Mouse (Mus musculus): Measurements from ENCODE around the gene Col9a2.
"Not testable (repeated sequence)": the region's sequence is repeated elsewhere in the genome, so short reads cannot be mapped to it uniquely, and the experiment has no call there.

Gene Col9a2

DNA sequence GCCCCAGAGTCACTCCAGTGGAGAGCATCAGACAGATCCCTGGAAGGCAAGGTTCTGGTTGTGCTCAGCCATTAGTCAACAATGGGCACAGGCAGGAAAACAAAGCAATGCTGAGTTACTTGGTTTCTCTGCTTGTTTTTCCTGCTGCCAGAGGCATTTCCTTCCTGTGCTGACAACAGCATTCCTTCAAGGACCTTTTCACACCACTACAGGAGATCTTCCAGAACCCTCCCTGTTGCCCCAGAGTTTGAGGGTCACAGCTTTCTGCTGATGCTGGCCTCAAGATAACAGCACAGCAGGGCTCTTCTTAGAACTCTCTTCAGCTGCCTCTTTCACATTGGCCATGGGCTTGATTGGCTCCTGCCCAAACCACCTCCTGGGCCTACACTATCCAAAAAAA, 17.3 kb upstream of the Col9a2 start:
- DNase-seq: peak; percentile 61 to 80

DNA sequence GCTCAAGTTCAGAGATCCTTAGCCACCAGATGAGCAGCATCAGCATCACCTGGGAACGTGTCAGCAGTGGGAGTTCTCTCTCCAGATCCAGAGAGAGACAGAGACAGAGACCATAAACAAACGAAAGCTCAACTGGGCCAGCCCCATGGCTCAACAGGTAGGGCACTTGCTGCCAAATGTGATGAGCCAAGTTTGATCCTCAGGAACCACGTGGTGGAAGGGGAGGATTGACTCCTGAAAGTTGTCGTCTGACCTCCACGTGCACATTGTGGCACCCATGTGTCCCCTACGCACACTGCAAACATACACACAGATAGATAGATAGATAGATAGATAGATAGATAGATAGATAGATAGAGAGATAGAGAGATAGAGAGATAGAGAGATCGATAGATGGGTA, 15.7 kb upstream of the Col9a2 start:
- no peak for DNase-seq

- DNase-seq: peak; percentile 57 to 72
Observed at GRCm38 (mm10) chr4:121023941-121024340, 15.2 kb upstream of the Col9a2 start.

- DNase-seq: no peak
Observed at GRCm38 (mm10) chr4:121025681-121026080, 13.5 kb upstream of the Col9a2 start.

DNA sequence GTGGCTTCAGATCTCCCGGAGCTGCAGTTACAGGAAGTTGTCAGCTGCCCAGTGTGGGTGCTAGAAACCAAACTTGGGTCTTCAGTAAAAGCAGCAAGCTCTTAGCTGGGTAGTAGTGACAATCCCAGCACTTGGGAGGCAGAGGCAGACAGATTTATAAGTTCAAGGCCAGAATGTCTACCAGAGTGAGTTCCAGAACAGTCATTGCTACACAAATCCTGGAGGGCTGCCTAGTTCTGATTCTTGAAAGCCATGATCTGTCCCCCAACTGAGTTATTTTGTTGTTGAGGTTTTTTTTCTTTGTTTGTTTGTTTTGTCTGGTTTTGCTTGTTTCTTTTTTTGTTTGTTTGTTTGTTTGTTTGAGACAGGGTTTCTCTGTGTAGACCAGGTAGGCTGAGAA, 11.0 kb upstream of the Col9a2 start:
- no peak for DNase-seq

- DNase-seq: peak; percentile 65 to 71
Observed at GRCm38 (mm10) chr4:121028659-121029392, 10.4 kb upstream of the Col9a2 start.

DNA sequence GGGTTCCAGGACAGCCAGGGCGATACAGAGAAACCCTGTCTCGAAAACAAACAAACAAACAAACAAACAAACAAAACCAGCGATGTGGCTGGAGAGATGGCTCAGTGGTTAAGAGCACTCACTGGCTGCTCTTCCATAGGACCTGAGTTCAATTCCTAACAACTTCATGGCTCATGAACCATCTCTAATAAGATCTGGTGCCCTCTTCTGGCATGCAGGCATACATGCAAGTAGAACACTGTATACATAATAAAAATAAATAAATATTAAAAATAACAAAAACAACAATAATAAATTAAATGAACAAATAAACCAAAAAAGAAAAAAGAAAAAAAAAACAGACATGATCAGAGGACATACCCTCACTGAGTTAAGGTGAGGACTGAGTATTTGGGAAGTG, 9.6 kb upstream of the Col9a2 start:
- DNase-seq: no peak

DNA sequence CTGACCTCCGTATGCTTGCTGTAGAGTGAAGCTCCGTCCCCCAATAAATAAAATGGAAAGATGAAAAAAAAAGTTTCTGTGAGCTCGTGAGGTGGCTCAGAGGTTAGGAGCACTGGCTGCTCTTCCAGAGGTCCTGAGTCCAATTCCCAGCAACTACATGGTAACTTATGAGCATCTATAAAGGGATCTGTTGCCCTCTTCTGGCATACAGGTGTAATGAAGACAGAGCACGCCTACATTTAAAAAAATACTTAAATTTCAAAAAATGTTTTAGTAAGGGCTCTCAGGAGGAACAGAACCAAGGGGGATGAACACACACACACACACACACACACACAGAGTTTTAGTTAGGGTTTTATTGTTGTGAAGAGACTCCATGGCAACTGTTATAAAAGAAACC, 7.7 kb upstream of the Col9a2 start:
- DNase-seq: no peak

- peak in 1 of 2 experiments; percentile 35 for DNase-seq
Observed at GRCm38 (mm10) chr4:121033006-121033405, 6.2 kb upstream of the Col9a2 start.

DNA sequence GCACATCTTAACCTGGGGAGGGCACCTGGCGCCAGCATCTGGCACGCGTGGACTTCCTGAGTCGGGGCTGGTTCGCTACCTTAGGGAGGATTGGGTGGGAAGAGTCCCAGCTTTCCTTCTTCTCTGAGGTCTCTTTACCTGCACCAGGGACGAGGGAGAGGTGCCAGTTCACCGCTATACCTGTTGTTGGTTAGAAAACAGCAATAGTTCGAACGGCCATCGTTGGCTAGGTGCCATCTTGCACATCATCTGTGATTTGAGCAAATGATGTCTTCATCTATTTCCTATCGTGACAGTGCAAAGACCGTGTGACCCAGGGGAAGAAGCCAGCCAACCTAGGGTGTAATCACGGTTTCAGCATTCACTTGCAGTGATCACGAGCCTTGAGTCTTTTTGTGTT, 1.1 kb downstream of the Col9a2 start:
- DNase-seq: no peak

GRCm38 (mm10) chr4:121040897-121041671, 1.9 kb downstream of the Col9a2 start:
- DNase-seq: peak in 1 of 2 experiments; percentile 68

- DNase-seq: no peak
Observed at GRCm38 (mm10) chr4:121042472-121042871, 3.3 kb downstream of the Col9a2 start.

DNA sequence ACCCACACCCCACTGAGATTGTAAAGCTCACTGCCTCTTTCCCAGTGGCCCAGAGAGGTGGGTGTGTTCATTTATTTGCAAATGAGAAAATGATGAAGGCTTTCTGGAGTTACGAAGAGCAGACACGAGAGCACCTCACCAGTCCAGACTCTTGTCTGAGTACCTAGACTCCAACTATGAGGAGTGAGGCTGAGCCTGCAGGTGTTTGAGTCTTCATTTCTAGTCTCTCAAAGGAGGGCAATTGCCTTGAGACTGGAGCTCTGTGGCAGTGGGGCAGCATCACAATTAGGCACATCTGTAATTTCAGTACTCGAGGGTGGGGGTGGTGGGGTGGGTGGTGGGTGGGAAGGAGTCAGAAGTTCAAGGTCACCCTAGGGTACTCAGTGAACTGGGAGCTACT, 3.8 kb downstream of the Col9a2 start:
- DNase-seq: no peak

- no peak for DNase-seq
Observed at GRCm38 (mm10) chr4:121051863-121052262, 12.7 kb downstream of the Col9a2 start.

DNA sequence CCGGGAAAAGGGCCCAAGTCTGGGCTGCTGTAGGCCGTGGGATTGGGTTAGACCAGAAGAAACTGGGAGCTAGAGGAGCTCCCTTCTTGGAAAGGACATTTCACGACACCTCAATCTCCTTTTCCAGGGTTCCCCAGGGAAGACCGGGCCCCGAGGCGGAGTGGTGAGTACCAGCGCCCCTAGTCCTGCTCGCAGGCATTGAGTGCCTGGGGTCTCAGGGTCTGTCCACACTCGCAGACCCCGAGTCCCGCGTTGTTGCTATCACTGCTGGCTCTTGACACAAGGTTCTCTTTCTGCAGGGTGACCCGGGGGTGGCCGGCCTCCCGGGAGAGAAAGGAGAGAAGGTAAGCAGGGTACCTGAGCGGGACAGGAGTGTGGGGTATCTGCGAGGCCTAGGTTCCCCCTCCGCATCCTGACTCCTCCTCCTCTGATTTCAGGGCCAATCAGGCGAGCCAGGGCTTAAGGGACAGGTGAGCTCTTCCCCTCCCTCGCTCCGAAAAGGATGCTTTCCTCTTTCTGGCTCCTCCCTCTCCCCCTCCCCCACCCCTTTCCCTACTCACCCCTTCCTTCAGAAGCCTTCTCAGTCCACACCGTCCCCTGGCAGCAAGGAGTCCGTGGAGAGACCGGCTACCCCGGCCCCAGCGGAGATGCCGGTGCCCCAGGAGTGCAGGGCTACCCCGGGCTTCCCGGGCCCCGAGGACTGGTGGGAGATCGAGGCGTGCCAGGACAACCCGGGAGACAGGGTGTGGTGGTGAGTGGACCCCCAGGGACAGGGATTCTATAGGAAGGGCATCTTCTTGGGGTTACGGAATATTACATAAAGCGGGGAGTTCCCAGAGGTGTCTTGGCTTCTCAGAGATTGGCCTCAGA, 13.5 kb downstream of the Col9a2 start:
- no peak for DNase-seq

- DNase-seq: no peak
Observed at GRCm38 (mm10) chr4:121056342-121056741, 17.2 kb downstream of the Col9a2 start.

- DNase-seq: no peak
Observed at GRCm38 (mm10) chr4:121057032-121057431, 17.8 kb downstream of the Col9a2 start.

DNA sequence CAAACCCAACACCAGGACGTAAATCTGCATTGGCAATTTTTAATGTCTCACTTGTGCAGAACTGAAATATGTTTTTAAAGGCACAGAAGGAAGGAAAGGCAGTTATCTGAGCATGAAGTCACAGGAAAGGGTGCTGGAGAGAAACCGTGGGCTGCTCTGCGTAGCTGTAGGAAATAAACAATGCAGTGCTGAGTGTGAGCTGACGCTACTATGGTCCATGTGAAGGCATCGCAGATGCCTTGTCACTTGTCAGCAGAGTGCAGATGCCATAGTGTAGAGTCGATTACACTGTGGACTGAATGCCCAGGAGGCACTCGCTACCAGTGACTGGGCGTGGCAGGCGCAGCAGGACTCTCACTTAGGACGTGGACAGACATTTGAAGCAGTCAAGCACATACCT, 20.0 kb downstream of the Col9a2 start:
- DNase-seq: not testable (repeated sequence)

DNA sequence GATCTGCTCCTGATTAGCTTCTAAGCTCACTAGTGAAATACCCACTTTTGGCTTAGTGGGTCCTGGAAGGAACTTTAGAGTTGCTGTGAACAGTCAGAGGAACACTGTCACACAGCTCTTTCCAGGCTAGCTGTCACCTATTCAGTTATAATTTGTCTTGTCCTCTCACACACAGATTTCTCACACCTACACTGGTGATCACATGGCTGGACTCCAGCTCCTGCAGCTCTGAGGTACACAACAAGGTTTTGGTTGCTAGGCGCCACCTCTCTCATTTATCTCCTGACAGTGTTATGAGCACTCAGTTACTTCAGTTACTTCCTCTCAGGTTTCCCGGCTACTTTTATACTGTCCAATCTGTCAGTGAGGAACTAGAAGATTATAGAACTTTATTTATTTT, 26.2 kb downstream of the Col9a2 start:
- DNase-seq: no peak

GRCm38 (mm10) chr4:121074250-121074649, 35.1 kb downstream of the Col9a2 start:
- no peak for DNase-seq

DNA sequence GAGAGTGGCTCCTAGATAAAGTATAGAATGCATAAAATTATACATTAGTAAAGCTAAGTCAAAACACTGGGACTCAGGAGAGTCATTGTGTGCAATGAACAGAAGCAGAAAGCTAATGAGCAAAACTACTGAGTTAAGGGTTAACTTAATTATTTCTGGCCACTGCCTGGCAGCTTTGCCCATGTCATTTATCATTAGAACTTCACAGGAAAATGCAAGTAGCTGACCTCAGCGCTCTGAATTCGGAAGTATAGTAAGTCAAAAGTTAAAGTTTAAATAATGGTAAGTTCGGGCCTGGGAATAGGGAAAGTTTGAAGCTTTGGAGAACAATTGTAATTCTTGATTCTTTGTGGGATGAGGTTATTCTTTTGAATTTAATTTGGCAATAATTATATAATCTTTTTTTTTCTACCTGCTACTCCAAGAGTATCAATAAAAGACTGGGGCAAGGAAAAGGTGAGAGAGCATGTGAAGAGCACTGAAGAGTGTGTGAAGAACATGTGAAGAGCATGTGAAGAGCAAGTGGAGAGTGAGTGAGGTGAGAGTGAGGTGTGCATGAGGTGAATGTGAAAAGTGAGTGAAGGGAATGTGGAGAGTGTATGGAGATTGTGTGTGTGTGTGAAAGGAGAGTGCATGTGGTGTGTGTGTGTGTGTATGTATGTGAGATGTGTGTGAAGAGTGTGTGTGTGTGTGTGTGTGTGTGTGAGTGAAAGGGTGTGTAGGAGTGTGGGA, 38.9 kb downstream of the Col9a2 start:
- peak; percentile 52 for DNase-seq

DNA sequence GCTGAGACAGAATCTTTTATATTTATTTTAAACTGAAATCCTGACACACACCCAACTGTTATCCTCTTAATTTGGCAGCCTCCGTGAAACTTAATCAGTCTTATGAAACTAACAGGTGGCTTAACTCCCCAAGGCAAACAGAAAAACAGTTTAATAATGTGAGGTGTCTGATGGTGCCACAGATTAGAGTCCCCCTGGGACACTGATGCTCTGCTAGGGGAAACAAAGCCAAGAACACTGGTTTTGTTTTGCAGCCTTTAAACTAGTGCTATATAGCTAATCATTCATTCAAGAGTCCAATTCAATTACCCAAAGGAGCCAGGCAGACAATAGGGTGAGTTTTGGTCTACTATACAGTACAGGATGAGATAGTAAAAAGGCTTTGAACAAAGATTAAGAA, 41.2 kb downstream of the Col9a2 start:
- no peak for DNase-seq

- DNase-seq: no peak
Observed at GRCm38 (mm10) chr4:121084506-121084905, 45.3 kb downstream of the Col9a2 start.
